Mouse (Mus musculus): ENCODE measurements around the gene Primpol.
"Not testable (repeated sequence)": the region's sequence is repeated elsewhere in the genome, so short reads cannot be mapped to it uniquely, and the experiment has no call there.

The Primpol gene

DNA sequence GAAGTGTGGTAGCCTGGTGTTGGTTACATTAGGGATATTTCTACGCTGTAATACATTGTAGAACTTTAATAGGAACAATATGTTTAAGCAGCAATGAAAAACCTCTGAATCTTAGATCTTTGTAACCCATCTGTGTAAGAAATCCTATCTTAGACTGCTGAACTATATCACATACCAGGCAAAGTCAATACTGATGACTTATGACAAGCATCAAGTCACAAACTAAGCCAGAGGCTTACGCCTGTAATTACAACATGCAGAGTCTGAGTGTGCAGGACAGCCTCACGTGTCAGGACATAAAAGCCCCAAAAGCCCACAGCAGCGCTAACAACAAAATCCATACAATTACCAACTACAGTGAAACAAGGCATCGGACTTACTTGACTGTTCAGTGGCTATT lies 13.4 kb downstream of the Primpol start:
- DNase-seq (ENCODE audit: low read depth, low spot score): no peak

DNA sequence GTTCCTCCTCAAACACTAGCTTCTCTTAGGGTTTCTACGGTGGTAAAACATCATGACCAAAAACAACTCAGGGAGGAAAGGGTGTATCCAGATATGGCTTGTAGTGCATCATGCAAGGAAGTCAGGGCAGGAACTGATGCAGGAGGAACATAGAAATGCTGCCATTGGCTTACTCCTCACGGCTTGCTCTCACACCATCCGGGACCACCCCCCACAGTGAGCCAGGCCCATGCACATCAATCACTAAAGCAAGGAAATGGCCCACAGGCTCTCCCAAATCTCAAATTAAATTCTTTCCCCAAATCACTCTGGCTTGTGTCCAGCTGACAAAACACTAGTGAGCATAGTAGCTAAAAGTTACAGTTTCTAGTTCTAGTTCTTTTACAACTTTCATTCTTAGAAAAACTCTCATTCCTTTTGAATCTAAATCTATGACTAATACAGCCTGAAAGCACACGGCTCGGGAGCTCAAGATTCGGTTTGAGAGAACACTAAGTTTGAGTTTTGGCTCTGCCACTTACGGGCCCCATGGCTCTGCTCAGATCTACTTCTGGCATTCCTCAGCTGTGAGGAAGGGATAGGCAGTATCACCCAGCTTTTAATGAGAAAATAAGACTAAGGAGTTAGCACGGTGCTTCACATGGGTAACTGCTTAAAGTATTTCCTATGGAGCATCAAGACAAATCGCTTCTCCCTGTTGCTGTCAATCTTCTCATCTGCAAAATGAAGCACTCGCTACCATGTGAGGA lies 15.9 kb downstream of the Primpol start:
- no peak for DNase-seq (ENCODE audit: low read depth, low spot score)

DNA sequence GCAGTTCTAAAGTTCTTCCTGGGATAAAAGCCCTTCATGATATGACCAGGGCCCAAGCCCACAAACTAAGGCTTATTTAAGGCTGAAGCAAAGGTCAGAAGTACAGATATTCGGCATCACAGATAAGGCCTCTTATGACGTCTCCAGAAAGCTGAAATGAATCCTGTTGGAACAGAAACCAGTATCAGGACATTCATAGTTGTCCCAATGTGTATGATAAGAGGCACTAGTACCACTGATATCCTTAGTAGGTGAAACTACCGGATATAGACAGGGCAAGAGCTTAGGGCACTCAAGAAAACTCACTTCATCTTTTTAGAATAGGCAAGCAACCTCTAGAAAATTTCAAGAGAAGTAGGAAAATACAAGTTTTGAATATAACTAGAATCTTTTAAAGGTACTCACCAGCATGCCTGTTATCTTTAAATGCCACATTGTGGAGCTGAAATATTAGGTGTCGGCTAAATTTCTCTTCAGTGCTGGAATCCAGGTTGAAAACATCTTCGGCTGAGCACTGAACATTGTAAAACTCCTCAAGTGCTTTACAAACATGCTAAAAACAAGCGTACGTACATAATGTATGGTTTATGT lies 17.6 kb downstream of the Primpol start:
- DNase-seq (ENCODE audit: low read depth, low spot score): no peak

DNA sequence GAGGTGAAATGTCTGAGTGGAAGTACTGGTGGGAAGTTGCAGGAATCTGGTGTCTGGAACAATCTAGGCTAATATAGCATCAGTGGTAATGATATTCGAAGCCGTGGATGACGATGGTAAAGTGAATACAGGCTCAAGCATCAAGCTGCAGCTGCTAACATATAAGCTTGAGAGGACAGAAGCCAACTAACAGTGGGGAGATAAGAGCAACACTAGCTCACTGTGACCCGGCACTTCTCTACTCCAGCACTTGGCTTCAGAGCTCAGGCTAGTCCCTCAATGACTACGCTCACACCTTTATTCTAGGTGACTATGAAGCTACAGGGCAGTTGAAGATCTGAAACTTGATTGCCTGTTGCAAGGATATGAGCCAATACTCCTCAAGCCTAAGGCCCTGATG lies 18.3 kb downstream of the Primpol start:
- DNase-seq (ENCODE audit: low read depth, low spot score): no peak

DNA sequence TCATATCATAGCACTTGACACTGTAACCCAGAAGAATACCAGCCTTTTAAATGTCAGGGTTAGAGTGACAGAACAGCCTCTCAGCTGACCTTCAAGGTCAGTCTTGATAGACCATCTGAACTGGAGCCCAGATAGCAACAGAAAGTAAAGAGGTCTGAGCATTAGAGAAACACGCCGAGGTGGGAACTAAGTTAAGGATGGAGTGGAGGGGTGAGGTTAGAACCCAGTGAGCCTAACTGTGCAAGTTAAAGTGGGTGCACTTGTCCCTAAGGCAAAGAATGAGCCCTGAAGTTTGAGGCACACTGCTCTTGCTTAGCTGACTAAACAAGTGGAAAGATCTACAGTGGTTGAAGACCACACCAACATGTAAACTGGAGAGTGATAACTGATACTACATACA lies 18.9 kb downstream of the Primpol start:
- no peak for DNase-seq (ENCODE audit: low read depth, low spot score)

DNA sequence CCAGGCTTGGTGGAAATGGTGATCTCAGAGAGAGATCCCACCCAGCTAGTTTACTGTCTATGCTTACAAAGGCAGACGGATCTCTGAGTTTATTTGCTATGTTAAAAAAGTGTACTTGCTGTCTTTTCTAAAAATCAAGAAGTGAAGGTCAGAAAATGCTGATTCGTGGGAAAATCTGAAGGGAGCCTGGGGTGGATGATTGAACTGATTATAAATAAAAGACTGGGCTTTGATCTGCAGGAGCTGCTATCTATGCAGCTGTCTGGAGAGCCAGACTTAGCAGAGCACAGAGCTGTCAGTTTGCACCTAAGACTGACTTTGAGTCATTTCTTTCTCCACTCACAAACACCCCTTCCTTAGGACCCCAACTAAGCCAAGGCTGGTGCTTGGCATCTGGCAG lies 19.6 kb downstream of the Primpol start:
- DNase-seq (ENCODE audit: low read depth, low spot score): no peak

DNA sequence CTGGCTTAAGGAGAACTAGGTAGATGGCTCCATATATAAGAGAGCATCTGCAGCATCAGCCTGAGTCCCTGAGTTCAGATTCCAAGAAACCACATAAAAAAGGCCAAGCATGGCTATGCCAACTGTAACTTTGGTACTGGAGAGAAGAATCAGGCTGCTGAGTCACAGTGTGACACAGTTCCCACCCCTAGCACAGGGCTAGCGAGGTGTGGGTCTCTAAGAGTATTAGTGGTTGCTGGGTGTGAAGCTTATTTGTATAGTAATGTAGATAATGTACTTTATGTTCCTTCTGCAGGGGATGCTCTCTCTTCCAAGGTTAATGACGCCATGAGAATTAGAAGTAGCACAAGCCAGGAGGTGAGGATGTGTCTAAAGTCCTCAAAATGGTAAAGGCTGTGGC lies 20.5 kb downstream of the Primpol start:
- no peak for DNase-seq (ENCODE audit: low read depth, low spot score)

DNA sequence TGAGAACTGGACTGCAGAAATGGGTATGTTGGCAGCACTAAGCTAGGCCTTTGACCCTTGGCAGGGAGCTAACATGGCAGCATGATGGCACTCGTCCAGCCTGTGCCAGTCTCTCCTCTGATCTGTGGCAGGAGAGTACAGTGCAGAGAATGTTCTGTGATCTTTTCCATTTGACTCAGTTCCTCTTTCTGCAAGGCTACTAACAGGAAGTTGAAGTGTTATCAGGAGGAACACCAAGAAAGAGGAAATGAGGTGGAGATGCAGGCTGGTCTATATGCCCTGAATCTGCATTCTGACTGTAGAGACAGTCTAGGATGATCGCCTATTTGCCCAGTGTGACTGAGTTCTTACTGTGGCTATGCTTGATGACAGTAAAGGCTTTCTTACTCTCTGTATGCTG lies 21.4 kb downstream of the Primpol start:
- no peak for DNase-seq (ENCODE audit: low read depth, low spot score)

DNA sequence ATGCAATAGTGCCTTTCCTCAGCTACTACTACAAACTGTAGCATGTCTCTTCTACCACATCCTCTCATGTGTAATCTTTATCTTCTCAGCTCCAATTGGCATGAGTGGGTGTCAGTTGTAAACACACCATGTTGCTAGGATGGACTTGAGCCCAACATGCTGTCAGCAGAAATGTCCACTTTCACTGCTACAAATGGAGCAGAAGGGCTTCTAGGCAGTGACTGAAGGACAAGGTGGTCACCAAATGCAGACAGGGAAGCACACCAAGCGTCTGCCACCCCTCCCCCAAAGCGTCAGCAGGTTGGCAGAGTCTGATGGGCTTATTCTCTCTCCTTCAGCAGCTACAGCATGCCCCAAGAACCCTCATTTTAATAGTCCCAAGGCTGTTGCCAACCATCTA lies 23.2 kb downstream of the Primpol start:
- DNase-seq (ENCODE audit: low read depth, low spot score): no peak

DNA sequence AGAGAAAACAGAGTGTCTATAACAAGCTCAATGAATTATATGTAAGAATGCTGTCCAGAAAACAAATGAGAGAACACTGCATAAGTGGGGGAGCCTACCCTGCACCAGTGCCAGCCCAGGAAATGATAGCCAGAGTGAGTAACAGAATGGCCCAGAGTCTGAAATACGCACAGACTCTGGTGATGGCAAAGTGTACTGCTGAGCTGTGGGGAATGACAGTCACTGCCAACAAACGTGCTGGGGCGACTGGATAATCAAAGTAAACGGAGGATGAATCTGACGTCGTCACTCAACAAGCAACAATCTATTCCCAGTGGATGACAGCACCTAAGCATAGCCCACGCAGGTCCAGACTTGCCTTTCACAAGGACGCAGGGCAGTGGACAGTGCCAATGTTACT lies 23.9 kb downstream of the Primpol start:
- no peak for DNase-seq (ENCODE audit: low read depth, low spot score)

DNA sequence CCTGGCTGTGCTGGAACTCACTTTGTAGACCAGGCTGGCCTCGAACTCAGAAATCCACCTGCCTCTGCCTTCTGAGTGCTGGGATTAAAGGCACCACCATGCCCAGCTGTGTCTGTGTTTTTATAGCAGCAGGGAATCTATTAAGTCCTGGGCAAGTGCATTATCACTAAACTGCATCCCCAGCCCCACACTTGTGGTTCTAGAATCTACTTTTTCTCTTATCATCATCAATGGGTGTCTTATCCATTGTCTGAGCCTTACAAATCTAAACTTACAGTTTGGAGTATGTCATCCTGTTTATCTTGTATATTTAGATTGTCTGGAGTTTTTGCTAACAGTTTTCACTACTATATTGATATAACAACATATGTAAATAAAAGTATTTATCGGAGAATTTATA lies 28.3 kb downstream of the Primpol start:
- no peak for DNase-seq (ENCODE audit: low read depth, low spot score)

DNA sequence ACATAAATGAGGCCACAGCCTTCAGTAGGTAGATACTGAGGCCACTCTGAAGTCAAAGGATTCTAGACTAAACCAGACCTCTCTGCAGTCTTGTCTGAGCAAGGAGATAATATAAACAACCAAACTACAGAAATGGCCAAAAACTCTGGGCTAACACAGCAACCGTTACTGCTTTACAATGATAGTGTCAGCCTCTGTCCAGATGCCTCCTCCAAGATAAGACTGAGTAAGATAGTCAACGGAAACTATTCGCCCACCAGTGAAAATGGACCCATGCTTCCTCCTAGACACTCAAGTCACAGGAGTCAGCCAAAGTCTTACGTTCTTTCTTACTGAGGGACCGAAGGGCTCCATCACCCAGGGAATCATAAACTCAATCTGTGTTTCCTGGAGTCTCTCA lies 29.1 kb downstream of the Primpol start:
- no peak for DNase-seq (ENCODE audit: low read depth, low spot score)

DNA sequence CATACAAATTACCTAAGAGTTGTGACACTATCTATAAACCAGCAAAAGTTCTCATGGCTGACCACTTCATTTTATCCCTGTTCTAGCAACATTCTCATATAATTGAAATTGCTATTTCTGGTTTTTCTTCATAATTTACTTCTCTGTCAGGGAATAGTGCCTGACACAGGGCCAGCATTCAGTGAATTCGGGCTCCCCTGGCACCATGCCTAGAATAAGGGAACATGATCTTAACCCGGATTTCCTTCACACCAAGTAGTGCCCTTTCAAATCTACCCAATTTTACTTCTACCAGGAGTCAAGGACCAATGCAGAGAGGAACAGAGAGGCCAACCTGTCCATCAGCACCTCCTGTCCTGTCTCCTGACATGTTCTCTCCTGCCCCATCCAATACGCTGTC lies 31.4 kb downstream of the Primpol start:
- no peak for DNase-seq (ENCODE audit: low read depth, low spot score)

DNA sequence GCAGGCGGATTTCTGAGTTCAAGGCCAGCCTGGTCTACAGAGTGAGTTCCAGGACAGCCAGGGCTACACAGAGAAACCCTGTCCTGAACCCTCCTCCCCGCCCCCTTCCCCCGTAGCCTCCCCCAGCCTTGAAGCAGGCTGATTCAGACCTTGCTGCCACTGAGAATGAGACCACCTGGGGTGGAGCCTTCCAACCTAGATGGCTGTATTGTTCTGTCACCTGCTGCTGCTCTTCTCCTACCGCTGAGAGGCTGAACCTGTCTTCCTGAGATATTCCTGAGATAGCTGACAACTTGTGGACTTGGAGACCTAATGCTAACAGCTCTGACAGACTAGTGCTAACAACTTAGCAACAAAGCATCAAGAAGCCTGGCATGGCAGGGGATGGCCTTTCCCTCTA lies 32.7 kb downstream of the Primpol start:
- not testable (repeated sequence) for DNase-seq (ENCODE audit: low read depth, low spot score)

DNA sequence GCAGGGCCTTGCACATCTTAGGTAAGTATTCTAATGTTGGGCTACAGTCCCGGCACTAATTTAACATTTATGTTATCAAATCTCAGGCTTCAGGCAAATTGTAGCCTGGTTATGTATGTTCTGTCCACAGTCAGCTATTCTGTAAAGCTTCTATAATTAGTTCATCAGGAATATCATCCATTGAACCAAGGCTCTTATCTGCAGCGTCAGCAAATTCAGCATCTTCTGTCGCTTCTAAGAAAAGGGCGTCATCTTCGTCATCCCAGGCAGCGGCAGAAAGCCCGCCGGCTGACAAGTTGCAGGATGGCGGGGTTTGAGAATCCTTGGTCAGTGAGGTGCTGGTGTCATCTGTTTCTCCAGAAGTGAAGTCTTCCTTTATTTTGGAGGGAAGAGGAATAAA lies 38.2 kb downstream of the Primpol start:
- DNase-seq (ENCODE audit: low read depth, low spot score): no peak

DNA sequence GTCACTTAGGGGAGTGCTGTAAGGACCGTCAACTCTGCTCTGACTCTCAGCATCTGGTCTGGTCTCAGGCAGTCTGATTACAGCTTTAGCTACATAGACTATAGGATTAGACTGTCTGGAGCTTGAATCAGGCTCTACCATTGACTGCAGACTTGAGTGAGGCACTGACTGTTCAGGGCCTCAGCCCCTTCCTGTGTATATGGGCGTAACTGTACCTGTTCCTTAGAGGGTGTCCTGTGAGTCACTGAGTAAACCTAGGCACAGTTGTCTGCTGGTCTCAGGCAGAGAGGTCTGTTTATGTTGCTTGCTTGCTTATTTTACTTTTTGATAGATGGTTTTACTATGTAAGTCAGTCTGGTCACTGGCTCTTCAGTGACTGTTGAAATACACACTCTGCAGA lies 43.0 kb downstream of the Primpol start:
- DNase-seq (ENCODE audit: low read depth, low spot score): no peak

DNA sequence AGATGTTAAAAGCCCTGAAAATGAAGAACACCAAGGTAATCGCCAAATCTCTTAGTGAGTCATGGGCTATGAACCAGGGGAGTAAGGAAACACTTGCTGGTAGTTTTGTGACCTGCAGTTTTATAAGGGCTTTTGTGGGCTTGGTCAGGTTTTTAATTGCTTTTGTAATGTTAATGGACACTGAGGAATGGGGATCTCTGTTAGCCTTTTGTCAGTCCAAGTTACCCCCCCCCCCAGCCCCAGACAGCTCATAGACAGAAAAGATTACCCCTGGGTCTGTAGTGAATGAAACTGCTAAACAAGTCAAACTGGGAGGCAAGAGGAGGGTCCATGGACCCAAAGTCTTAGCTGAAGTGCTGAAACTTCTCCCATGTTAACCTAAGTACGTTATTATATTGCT lies 43.6 kb downstream of the Primpol start:
- DNase-seq (ENCODE audit: low read depth, low spot score): no peak

DNA sequence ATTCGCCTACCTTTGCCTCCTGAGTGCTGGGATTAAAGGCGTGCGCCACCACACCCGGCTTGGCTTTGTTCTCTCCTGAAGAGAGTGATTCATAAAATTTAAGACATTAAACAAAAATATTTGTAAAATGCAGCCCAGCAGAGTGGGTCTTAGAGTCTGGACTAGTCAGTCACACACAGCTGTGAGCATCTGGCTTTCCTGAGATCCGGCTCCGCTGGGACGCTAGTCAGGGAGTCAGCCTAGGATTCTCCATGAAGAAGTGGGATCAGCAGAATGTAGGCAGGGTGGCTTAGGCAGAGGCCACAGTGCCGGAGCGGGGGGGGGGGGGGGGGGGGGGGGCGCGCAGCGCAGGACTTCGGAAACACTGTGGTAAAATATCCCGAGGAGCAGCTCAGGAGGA lies 46.3 kb downstream of the Primpol start:
- DNase-seq (ENCODE audit: low read depth, low spot score): no peak

DNA sequence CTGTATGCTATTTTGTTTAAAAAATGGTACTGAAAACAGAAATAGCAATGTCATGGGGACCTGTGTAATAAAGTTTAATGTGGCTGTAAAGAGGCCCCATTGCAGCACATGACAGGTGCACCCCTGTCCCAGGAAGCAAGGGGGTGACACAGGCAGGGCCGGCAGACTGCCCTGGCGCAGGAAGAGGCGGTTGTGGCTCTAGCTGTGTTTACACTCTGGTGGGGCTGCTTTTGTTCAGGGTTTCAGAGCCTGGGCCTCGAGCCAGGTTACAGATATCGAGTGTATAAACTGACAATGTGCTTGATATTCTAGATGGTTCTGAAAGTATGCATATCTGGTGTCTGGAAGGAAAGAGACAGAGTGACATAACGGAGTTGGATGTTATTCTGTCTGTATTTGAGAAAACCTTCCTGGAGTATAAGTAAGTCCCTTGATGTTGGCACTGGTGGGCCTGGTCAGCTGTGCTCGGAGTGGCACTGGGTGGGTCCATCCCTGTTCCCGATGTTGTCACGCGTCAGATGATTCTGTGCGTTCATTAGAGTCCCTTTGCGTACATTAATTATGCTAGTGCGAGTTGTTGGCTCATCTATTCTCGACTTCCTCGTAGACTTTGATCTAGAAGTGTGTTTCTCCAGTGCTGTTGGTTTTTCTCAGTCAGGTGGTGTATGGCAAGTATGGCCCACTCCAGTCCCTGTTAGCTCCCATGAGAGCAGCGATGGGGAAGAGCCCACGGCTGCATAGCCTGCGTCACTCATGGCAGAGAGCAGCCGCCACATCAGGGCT lies 47.2 kb downstream of the Primpol start:
- DNase-seq (ENCODE audit: low read depth, low spot score): no peak

DNA sequence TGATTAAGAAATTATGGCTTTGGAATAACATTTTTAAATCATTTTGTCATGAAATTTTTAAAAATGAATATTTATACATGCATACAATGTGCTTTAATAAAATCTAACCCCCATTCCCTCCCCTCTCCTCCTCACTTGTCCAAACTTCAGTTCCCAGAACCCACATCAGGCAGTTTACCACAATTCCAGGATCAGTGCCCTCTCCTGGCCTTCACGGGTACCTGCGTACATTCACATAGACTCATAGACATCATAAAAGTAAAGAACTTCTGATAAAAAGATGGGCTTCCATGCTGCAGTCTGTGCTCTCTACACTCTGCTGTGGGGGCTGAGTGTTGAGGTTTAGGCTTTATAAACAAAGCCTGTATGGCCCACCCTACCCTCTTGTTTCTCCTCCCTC lies 48.1 kb downstream of the Primpol start:
- DNase-seq (ENCODE audit: low read depth, low spot score): no peak

DNA sequence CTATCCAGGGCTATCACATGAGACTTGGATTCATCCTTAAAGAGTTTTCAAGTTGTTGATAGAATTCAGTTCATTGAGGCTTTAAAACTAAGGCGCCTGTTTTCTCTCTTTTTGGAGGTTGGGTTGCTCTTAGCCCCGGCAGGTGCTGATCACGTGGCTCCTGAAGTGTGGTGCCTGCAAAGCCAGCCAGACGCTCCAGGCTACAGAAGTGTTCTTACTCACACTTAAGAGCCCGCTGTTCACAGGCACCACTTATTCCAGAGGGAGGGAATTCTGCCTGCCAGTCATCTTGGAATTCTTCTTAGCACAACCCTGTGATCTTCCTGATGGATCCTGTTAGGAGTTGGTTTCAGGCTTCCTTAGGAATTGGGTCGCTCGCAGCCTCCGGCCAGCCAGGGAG lies 49.1 kb downstream of the Primpol start:
- no peak for DNase-seq (ENCODE audit: low read depth, low spot score)

DNA sequence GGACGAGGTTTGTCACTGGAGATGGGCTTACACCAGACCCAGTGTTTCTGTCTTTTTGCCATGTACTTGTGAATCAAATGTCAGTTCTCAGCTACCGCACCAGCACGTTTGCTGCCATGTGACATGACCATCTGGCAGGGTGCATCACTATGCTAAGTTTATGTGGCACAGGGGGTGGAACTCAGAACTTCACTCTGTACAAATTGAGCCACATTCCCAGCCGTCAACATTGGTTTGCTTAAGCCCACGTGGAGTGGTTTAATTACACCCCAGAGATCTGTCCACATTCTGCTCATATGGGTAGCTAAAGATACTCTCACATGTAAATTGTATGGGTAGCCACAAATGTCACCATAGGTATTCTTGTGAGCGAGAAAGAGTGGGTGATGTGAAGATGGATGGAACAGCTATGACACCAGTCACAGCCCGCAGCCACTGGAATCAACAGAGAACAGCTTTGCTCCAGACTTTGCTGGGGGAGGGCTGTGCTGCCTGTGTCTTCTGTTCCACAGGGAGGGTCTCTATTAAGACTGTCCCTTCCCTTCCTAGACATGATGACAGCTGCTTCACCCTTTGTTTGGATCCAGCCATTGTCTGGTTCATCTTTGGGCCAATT lies 50.0 kb downstream of the Primpol start:
- no peak for DNase-seq (ENCODE audit: low read depth, low spot score)

DNA sequence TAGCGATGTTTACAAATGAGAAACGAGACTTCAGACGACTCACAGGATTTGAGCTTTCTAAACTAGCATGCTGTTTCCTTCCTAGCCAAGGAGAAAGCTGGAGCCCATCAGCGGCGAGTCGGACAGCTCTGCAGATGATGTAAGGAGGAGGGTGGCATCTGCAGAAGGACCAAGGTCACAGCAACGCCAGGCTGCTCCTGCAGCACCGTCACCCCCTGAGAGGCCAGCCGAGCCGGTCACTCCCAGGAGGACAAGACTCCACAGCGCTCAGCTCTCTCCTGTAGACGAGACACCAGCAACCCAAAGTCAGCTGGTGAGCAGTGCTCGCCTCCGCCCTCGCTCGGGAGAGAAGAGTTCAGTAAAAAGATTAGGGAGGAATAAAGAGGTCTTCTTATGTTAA lies 54.7 kb downstream of the Primpol start:
- DNase-seq (ENCODE audit: low read depth, low spot score): no peak

Measured in embryo, embryonic 11.5 days (tissue).